Comparison of ENCODE assay signal across 22 mouse cellular contexts in the genomic region with DNA sequence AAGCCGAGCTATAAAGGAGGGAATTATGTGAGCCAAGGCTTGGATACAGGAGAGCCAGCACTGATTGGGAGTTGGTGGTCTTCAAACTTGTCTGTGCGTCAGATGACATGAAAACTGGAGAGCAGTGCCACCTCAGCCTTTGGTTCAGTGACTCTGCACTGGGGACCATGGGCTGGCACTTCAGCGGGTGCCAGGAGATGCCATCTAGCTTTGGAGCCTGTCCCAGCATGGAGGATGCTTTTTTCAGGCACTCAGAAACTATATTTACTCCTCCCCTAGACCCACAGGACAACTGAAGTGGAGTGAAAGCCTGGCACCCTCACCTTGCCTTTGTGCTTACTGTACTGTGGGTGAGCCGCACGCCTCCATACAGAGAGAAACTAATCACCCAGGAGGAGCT.
DNase-seq lines count a peak whose midpoint lies in the region; ATAC-seq and TF ChIP-seq lines count a peak whose summit lies in the region.
"Had no signal": no experiment of that assay in that cellular context is flagged by ENCODE, and none has a peak within 500 bp of the region (broad histone marks: within the 10 kb centered on the region; RNA-seq: fewer than 3 reads in every experiment).

No protein-coding gene starts in this region.

- 75% methylated on average over 5 of the region's 5 CpGs for WGBS in heart, adult 2 months
- 85% methylated on average over 5 of the region's 5 CpGs for WGBS in heart, embryonic 12.5 days
- WGBS in midbrain, embryonic 10.5 days: 92% methylated on average over 5 of the region's 5 CpGs
- WGBS in midbrain, postnatal 0 days: 96% methylated on average over 5 of the region's 5 CpGs
- 87% methylated on average over 5 of the region's 5 CpGs for WGBS in forebrain, embryonic 13.5 days
- 98% methylated on average over 5 of the region's 5 CpGs for WGBS in midbrain, embryonic 13.5 days

- H3K4me3 ChIP-seq in heart, adult 2 months: no peak overlapping the region
- no peak overlapping the region for H3K4me3 ChIP-seq in heart, embryonic 12.5 days
- no peak overlapping the region for H3K4me3 ChIP-seq in midbrain, embryonic 10.5 days
- no peak overlapping the region for H3K4me3 ChIP-seq in midbrain, postnatal 0 days (ENCODE audit: low read depth, low read length)
- H3K4me3 ChIP-seq in forebrain, embryonic 13.5 days: no peak overlapping the region
- no peak overlapping the region for H3K4me3 ChIP-seq in midbrain, embryonic 13.5 days (replicated peaks)
- H3K4me3 ChIP-seq: embryonic facial prominence, embryonic 13.5 days; limb, embryonic 12.5 days; liver, embryonic 12.5 days; megakaryocyte, embryonic 14.5 days; myocyte had no signal

- no peaks in the 10 kb centered on the region for H3K36me3 ChIP-seq in heart, adult 2 months (ENCODE audit: control insufficient read depth, insufficient read depth, low read length)
- H3K36me3 ChIP-seq in heart, embryonic 12.5 days: no peaks in the 10 kb centered on the region
- H3K36me3 ChIP-seq in midbrain, embryonic 10.5 days: no peaks in the 10 kb centered on the region
- no peaks in the 10 kb centered on the region for H3K36me3 ChIP-seq in midbrain, postnatal 0 days (ENCODE audit: insufficient read depth, low read length)
- no peaks in the 10 kb centered on the region for H3K36me3 ChIP-seq in forebrain, embryonic 13.5 days (ENCODE audit: poor library complexity, severe bottlenecking)
- H3K36me3 ChIP-seq in midbrain, embryonic 13.5 days: no peaks in the 10 kb centered on the region
- H3K36me3 ChIP-seq: embryonic facial prominence, embryonic 13.5 days; limb, embryonic 12.5 days; liver, embryonic 12.5 days had no signal

- peak in 1 of 2 experiments; percentile 46 for DNase-seq in heart, adult 2 months
- DNase-seq in midbrain, embryonic 10.5 days (ENCODE audit: low spot score): no peak
- no peak for DNase-seq in midbrain, postnatal 0 days (ENCODE audit: low spot score)
- DNase-seq in gastrocnemius, postnatal 4 days (ENCODE audit: low spot score in 2 of 2): no peak
- no peak for DNase-seq in right cerebral cortex, postnatal 10 days (ENCODE audit: low spot score in 2 of 2)
- DNase-seq: adrenal gland, postnatal 14 days; cerebellum, adult 11 months; cerebellum, postnatal 10 days; gastrocnemius, postnatal 36 days; kidney, adult 8-10 months; kidney, postnatal 36 days; lung, adult 2 months; retina, postnatal 1 day; thymus, postnatal 25 days had no signal

- no peaks in the 10 kb centered on the region for H3K9me3 ChIP-seq in heart, embryonic 12.5 days (replicated peaks)
- H3K9me3 ChIP-seq in midbrain, embryonic 10.5 days (replicated peaks): no peaks in the 10 kb centered on the region
- no peaks in the 10 kb centered on the region for H3K9me3 ChIP-seq in midbrain, postnatal 0 days (ENCODE audit: low read length)
- no peaks in the 10 kb centered on the region for H3K9me3 ChIP-seq in forebrain, embryonic 13.5 days (replicated peaks)
- no peaks in the 10 kb centered on the region for H3K9me3 ChIP-seq in midbrain, embryonic 13.5 days
- H3K9me3 ChIP-seq: embryonic facial prominence, embryonic 13.5 days; limb, embryonic 12.5 days; liver, embryonic 12.5 days; megakaryocyte, embryonic 14.5 days had no signal

- intact Hi-C loops in heart, adult 2 months (cut with DNase I): no loop called here

- no peak for ATAC-seq in heart, embryonic 12.5 days (ENCODE audit: insufficient number of reproducible peaks, low FRiP score)
- ATAC-seq in midbrain, postnatal 0 days (ENCODE audit: low FRiP score): no peak
- ATAC-seq in forebrain, embryonic 13.5 days: no peak
- ATAC-seq in midbrain, embryonic 13.5 days: no peak
- ATAC-seq: liver, embryonic 12.5 days had no signal

- no peak for TF ChIP-seq POLR2A in heart, adult 2 months (IDR thresholded peaks at IDR 0.05; ENCODE audit: insufficient read depth, low read depth, low read length)

- no peak overlapping the region for H3K9ac ChIP-seq in heart, adult 2 months (ENCODE audit: low read depth, low read length)
- H3K9ac ChIP-seq in heart, embryonic 12.5 days: no peak overlapping the region
- no peak overlapping the region for H3K9ac ChIP-seq in midbrain, postnatal 0 days (replicated peaks; ENCODE audit: low read length, poor library complexity, severe bottlenecking)
- peak overlapping the region; percentile 34; the same call in 1 of the 2 replicates for H3K9ac ChIP-seq in forebrain, embryonic 13.5 days
- no peak overlapping the region for H3K9ac ChIP-seq in midbrain, embryonic 13.5 days (replicated peaks)
- H3K9ac ChIP-seq: embryonic facial prominence, embryonic 13.5 days; limb, embryonic 12.5 days; liver, embryonic 12.5 days had no signal

- no peaks in the 10 kb centered on the region for H3K79me2 ChIP-seq in heart, adult 2 months (replicated peaks; ENCODE audit: control insufficient read depth, insufficient read depth, low read length)

- no peak overlapping the region for H3K4me2 ChIP-seq in heart, embryonic 12.5 days
- no peak overlapping the region for H3K4me2 ChIP-seq in midbrain, postnatal 0 days (ENCODE audit: low read depth, low read length, poor library complexity, severe bottlenecking)
- no peak overlapping the region for H3K4me2 ChIP-seq in forebrain, embryonic 13.5 days
- H3K4me2 ChIP-seq in midbrain, embryonic 13.5 days (replicated peaks): no peak overlapping the region
- H3K4me2 ChIP-seq: embryonic facial prominence, embryonic 13.5 days; limb, embryonic 12.5 days; liver, embryonic 12.5 days had no signal

- peaks cover 1% of the 10 kb centered on the region; the same call in 1 of the 2 replicates for H3K4me1 ChIP-seq in heart, adult 2 months (ENCODE audit: control insufficient read depth, insufficient read depth, low read length)
- H3K4me1 ChIP-seq in heart, embryonic 12.5 days (replicated peaks): peaks cover 38% of the 10 kb centered on the region
- H3K4me1 ChIP-seq in midbrain, embryonic 10.5 days: peaks cover 59% of the 10 kb centered on the region
- peaks cover 17% of the 10 kb centered on the region for H3K4me1 ChIP-seq in midbrain, postnatal 0 days (ENCODE audit: insufficient read depth, low read length)
- H3K4me1 ChIP-seq in forebrain, embryonic 13.5 days: peaks cover 80% of the 10 kb centered on the region
- peaks cover 55% of the 10 kb centered on the region for H3K4me1 ChIP-seq in midbrain, embryonic 13.5 days (replicated peaks)

- H3K27me3 ChIP-seq in heart, adult 2 months (ENCODE audit: control insufficient read depth, insufficient read depth, low read length): no peaks in the 10 kb centered on the region
- no peaks in the 10 kb centered on the region for H3K27me3 ChIP-seq in heart, embryonic 12.5 days (replicated peaks)
- H3K27me3 ChIP-seq in midbrain, embryonic 10.5 days (ENCODE audit: low read depth, poor library complexity, severe bottlenecking): peaks cover 45% of the 10 kb centered on the region
- H3K27me3 ChIP-seq in midbrain, postnatal 0 days (ENCODE audit: insufficient read depth, low read length): no peaks in the 10 kb centered on the region
- no peaks in the 10 kb centered on the region for H3K27me3 ChIP-seq in forebrain, embryonic 13.5 days
- H3K27me3 ChIP-seq in midbrain, embryonic 13.5 days: no peaks in the 10 kb centered on the region

- no peak for TF ChIP-seq EP300 in heart, adult 2 months (IDR thresholded peaks at IDR 0.05; ENCODE audit: insufficient read depth, low read depth, low read length)

- peak; percentile 17 for TF ChIP-seq CTCF in heart, adult 2 months (IDR thresholded peaks at IDR 0.05)
- TF ChIP-seq CTCF in midbrain, postnatal 0 days (IDR thresholded peaks at IDR 0.05): no peak

- H3K27ac ChIP-seq in heart, adult 2 months: no peak overlapping the region
- H3K27ac ChIP-seq in heart, embryonic 12.5 days (ENCODE audit: poor library complexity, severe bottlenecking): no peak overlapping the region
- H3K27ac ChIP-seq in midbrain, embryonic 10.5 days (replicated peaks): peak overlapping the region; percentile 93
- no peak overlapping the region for H3K27ac ChIP-seq in midbrain, postnatal 0 days (ENCODE audit: low read depth, low read length)
- peak overlapping the region; percentile 98 for H3K27ac ChIP-seq in forebrain, embryonic 13.5 days
- H3K27ac ChIP-seq in midbrain, embryonic 13.5 days: peak overlapping the region; percentile 97
- H3K27ac ChIP-seq: embryonic facial prominence, embryonic 13.5 days; limb, embryonic 12.5 days; liver, embryonic 12.5 days had no signal

Comparison
In these comparisons a context has a peak if more than half of its experiments do, and no peak if none do; other contexts are left out.
1. H3K27ac ChIP-seq: peak in midbrain, embryonic 10.5 days (single experiment), forebrain, embryonic 13.5 days (single experiment) and midbrain, embryonic 13.5 days (single experiment); none in heart, adult 2 months (single experiment), heart, embryonic 12.5 days (single experiment) and midbrain, postnatal 0 days (single experiment).